Mouse (Mus musculus): ENCODE data around the gene Unc13a.

GRCm38 (mm10) chr8:71659751-71660150 lies 11.8 kb downstream of the Unc13a start:
- no peak for TF ChIP-seq CTCF (IDR thresholded peaks at IDR 0.05)
- no peak for TF ChIP-seq EP300 (IDR thresholded peaks at IDR 0.05)

All from lung, postnatal 0 days (tissue).